Mouse (Mus musculus) skeletal muscle tissue, postnatal 0 days (tissue): Measurements from ENCODE around the gene Clstn3. TPM values are rescaled to one million over a fixed set of nuclear protein-coding genes. Genes with fewer than 3 reads are reported as not detected.

Source experiments
- polyA plus RNA-seq: library from polyadenylated mRNA; unstranded; fragments of >200 nt; fragmentation: Nextera tagmentation; extraction: Ambion mirVana; gene quantifications from 2 replicates; pipeline ENCODE4 v1.2.1, GENCODE M21; 2015

Gene Clstn3
- polyA plus RNA-seq, result 1.3 and 5.7 TPM in 2 replicates

DNA sequence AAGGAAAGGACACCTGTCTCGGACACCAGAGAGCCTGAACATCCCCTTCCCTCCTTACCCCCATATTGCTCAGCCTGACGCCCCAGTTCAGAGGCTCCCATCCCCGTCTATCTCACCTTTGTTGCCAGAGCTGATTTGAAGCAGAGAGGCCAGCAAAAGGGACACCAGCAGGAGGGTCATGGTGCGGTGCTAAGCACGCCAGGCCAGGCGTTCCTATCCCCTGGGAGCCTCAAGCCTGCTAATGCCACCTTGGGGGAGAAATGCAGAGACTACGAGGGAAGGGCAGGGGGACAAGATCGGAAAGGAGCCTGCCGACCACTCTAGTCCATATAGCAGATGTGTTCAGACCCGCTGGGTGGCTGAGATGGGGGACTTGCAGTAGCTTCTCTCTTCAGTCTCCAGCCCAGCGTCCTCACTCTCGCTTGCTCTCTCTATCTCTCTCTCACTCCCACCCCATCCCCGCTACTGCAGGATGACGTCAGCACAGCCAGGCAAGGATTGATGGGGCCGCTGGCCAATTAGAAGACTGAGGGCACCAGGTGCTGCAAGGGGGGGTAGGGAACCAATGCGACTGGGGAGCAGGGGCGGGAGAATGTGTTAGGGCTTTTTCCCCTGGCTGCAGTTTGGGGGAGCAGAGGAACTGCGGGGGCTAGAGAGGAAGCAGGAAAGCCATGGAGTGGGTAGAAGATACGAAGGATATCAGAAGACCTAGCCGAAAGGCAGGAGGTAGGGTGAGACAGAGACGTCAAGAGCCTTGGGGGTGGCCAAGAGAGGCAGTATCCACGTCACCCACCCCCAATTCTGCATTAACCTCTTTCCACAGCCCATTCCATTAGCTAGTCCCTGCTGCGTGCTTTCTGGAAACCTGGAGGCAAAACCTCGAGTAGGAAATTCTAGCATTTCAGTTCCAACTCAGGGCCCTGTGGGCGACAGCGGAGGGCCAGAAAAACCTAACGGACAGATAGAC, at the start of gene Clstn3:
Gene Clstn3, minus strand, starts transcription at position 490 of the 967 bp plus-strand sequence.

DNA sequence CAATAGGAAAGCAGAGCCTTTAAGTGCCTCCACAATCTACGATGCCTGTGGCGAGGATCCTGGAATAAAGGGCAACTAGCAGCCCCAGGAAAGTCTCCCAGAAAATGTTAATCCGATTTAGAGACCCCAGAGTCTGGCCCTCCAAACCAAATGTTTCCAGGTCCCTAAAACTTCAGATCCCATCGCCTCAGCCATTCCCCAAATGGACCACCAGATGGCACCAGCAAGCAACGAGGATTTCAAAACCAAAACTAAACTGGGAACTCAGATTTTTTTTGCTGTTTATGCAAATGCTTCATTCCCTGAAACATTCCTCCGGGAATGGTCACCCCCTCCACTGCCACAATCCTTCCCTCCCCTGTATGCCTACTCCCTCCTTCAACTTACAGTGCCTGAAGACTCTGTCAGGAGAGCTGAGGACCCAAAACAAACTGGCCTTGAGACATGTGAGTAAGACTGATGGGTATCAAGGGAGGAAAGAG, 47.8 kb upstream of the Clstn3 start, which contains the start of gene C1ra:
Gene C1ra, plus strand, starts transcription at position 51 of the 482 bp plus-strand sequence.

DNA sequence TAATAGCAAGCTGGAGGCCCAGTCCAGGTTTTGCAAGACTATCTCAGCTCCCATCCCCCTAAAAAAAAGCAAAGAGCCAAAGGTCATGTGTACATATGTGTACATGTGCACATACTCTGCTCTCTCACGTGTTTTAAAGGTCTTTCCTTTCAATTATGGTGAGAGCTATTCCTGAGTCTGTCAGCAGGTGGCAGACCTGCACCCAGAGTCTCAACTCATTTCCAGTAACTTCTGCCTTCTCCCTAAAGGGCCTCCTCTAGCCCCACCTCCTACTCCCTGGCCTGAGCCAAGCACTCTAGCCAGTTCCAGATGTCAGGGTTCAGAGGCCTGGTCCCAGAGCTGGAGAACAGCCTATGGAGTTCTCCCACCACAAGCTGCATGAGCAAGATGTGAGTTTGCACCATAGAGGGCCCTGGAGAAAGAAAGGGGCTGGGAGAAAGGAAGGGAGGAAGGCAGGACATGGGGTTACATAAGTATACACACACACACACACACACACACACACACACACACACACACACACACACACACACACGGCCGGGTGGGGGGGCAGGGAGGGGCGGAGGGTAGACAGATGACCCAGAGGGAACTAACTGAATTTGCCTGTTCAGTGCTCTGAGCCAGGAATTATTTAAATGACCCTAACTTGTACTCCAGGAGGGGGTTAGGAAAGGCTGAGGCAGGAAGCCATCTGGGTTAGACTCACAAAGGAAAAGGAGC, 28.4 kb upstream of the Clstn3 start, which contains the start of gene C1rl:
Gene C1rl, plus strand, starts transcription at position 272 of the 720 bp plus-strand sequence.

DNA sequence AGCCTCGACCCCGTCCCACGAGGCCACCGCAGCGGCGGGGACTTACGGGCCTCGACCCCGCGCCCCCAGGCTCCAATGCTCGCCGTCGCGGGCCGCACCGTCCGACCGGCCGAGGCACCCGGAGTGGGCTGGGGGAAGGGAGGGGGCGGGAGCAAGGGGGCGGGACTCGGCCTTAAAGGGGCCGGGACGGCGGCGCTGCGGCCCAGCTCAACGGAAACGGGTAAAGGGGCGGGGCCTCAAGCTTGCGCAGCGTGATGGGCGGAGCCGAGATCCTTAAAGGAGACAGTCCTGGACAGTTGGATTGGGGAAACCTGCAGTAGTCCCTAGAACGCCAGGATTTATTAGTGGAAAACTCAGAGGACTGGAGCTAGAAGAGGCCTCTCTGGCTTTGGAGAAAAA, 49.7 kb downstream of the Clstn3 start, which contains the start of gene Pex5:
Gene Pex5, minus strand, starts transcription at position 141 of the 399 bp plus-strand sequence.

Other genes starting within 250 kb of the Clstn3 start
- gene Vmn2r27, start 232.9 kb downstream of the Clstn3 start, polyA plus RNA-seq, result not detected in 2 replicates
- 3.5 and 5.4 TPM in 2 replicates for gene Cd163, start 160.1 kb downstream of the Clstn3 start, polyA plus RNA-seq
- 26.6 and 28.5 TPM in 2 replicates for gene Pex5, start 49.7 kb downstream of the Clstn3 start, polyA plus RNA-seq
- 0.90 and 1.4 TPM in 2 replicates for gene C1rl, start 28.3 kb upstream of the Clstn3 start, polyA plus RNA-seq
- 11.6 and 13.0 TPM in 2 replicates for gene C1ra, start 47.6 kb upstream of the Clstn3 start, polyA plus RNA-seq
- 23.2 and 25.6 TPM in 2 replicates for gene C1s1, start 77.6 kb upstream of the Clstn3 start, polyA plus RNA-seq
- gene C1rb, start 105.5 kb upstream of the Clstn3 start, polyA plus RNA-seq, result not detected in 2 replicates
- 0.12 TPM in 1 of 2 replicates, not detected in the other for gene C1s2, start 171.3 kb upstream of the Clstn3 start, polyA plus RNA-seq
- gene Lpcat3, start 198.2 kb upstream of the Clstn3 start, polyA plus RNA-seq, result 70.4 and 70.6 TPM in 2 replicates
- gene Emg1, start 247.4 kb upstream of the Clstn3 start, polyA plus RNA-seq, result 114 and 121 TPM in 2 replicates
- 334 and 346 TPM in 2 replicates for gene Phb2, start 247.5 kb upstream of the Clstn3 start, polyA plus RNA-seq